Mouse (Mus musculus): ENCODE data around the gene Tnk1. TPM values are rescaled to one million over a fixed set of nuclear protein-coding genes. Genes with fewer than 3 reads are reported as not detected.
"Not testable (repeated sequence)": the region's sequence is repeated elsewhere in the genome, so short reads cannot be mapped to it uniquely, and the experiment has no call there.

Tnk1 gene
- total RNA-seq, 4 experiments from 2014 or later: not detected

GRCm38 (mm10) chr11:69878952-69879351 is 20.4 kb upstream of the Tnk1 start:
- DNase-seq (ENCODE audit: low spot score in 2 of 2): no peak

- DNase-seq (ENCODE audit: low spot score in 2 of 2): no peak
Observed at GRCm38 (mm10) chr11:69878399-69878798, 19.9 kb upstream of the Tnk1 start.

- DNase-seq (ENCODE audit: low spot score in 2 of 2): no peak
Observed at GRCm38 (mm10) chr11:69877878-69878277, 19.3 kb upstream of the Tnk1 start, which contains the start of gene Tmem95. Tmem95 (minus strand) TSS chr11:69878018.

- peak; percentile 62 to 78 for DNase-seq (ENCODE audit: low spot score in 2 of 2)
Observed at GRCm38 (mm10) chr11:69876867-69877266, 18.3 kb upstream of the Tnk1 start.

GRCm38 (mm10) chr11:69876186-69876585 is 17.7 kb upstream of the Tnk1 start:
- peak in 1 of 2 experiments; percentile 39 for DNase-seq (ENCODE audit: low spot score in 2 of 2)

GRCm38 (mm10) chr11:69872451-69872850 is 13.9 kb upstream of the Tnk1 start:
- no peak for DNase-seq (ENCODE audit: low spot score in 2 of 2)

- DNase-seq (ENCODE audit: low spot score in 2 of 2): no peak
Observed at GRCm38 (mm10) chr11:69871822-69872221, 13.3 kb upstream of the Tnk1 start.

GRCm38 (mm10) chr11:69870289-69871069 is 11.9 kb upstream of the Tnk1 start:
- DNase-seq (ENCODE audit: low spot score in 2 of 2): no peak

- DNase-seq (ENCODE audit: low spot score in 2 of 2): no peak
Observed at GRCm38 (mm10) chr11:69867335-69867734, 8.8 kb upstream of the Tnk1 start.

GRCm38 (mm10) chr11:69865561-69865960 is 7.0 kb upstream of the Tnk1 start:
- DNase-seq (ENCODE audit: low spot score in 2 of 2): no peak

- DNase-seq (ENCODE audit: low spot score in 2 of 2): no peak
Observed at GRCm38 (mm10) chr11:69864138-69864860, 5.8 kb upstream of the Tnk1 start.

- not testable (repeated sequence) for DNase-seq (ENCODE audit: low spot score in 2 of 2)
Observed at GRCm38 (mm10) chr11:69863729-69864128, 5.2 kb upstream of the Tnk1 start.

- DNase-seq (ENCODE audit: low spot score in 2 of 2): no peak
Observed at GRCm38 (mm10) chr11:69855347-69855746, 3.2 kb downstream of the Tnk1 start.

- no peak for DNase-seq (ENCODE audit: low spot score in 2 of 2)
Observed at GRCm38 (mm10) chr11:69854680-69855079, 3.9 kb downstream of the Tnk1 start.

- DNase-seq (ENCODE audit: low spot score in 2 of 2): no peak
Observed at GRCm38 (mm10) chr11:69853994-69854393, 4.5 kb downstream of the Tnk1 start.

- DNase-seq (ENCODE audit: low spot score in 2 of 2): no peak
Observed at GRCm38 (mm10) chr11:69850754-69851153, 7.8 kb downstream of the Tnk1 start.

GRCm38 (mm10) chr11:69849884-69850283 is 8.6 kb downstream of the Tnk1 start:
- DNase-seq (ENCODE audit: low spot score in 2 of 2): no peak

- no peak for DNase-seq (ENCODE audit: low spot score in 2 of 2)
Observed at GRCm38 (mm10) chr11:69849128-69849527, 9.4 kb downstream of the Tnk1 start.

- DNase-seq (ENCODE audit: low spot score in 2 of 2): no peak
Observed at GRCm38 (mm10) chr11:69848021-69848420, 10.5 kb downstream of the Tnk1 start.

GRCm38 (mm10) chr11:69846738-69847688 is 11.5 kb downstream of the Tnk1 start:
- DNase-seq (ENCODE audit: low spot score in 2 of 2): no peak

- peak; percentile 71 to 83 for DNase-seq (ENCODE audit: low spot score in 2 of 2)
Observed at GRCm38 (mm10) chr11:69846198-69846680, 12.3 kb downstream of the Tnk1 start, which contains the start of gene Plscr3. Plscr3 (plus strand) TSS chr11:69846376.
